Mouse (Mus musculus) neural tube, embryonic 11.5 days (tissue): ENCODE measurements around the gene Cyld. TPM values are rescaled to one million over a fixed set of nuclear protein-coding genes. Genes with fewer than 3 reads are reported as not detected.

Source experiments
- ATAC-seq: fragments of 200-750 bp; cut with Nextera tagmentation; 2 replicates; pipeline ENCODE4 v1.8.0; 2017; ENCODE audit warnings: moderate number of reproducible peaks, mild to moderate bottlenecking, moderate TSS enrichment, moderate library complexity; ENCODE audit not compliant: insufficient read depth, low FRiP score, low TSS enrichment
- DNase-seq: peaks from one replicate; pipeline ENCODE4 v3.0.0-alpha.2; 2015; ENCODE audit warnings: low spot score
- H3K27ac ChIP-seq: fragments of 300-500 bp; sonication (generic); 2 replicates; pipeline ENCODE4 v1.5.1; 2014; ENCODE audit warnings: low read depth, mild to moderate bottlenecking, low read length
- H3K27me3 ChIP-seq: fragments of 300-500 bp; sonication (generic); 2 replicates; pipeline ENCODE4 v1.6.1; 2014; ENCODE audit warnings: mild to moderate bottlenecking, low read length, mixed read lengths; ENCODE audit not compliant: control insufficient read depth, insufficient read depth
- H3K36me3 ChIP-seq: fragments of 300-500 bp; sonication (generic); 2 replicates; pipeline ENCODE4 v1.6.1; 2014; ENCODE audit warnings: mild to moderate bottlenecking, low read length, moderate library complexity, mixed read lengths; ENCODE audit not compliant: control insufficient read depth, insufficient read depth
- H3K4me1 ChIP-seq: fragments of 300-500 bp; sonication (generic); 2 replicates; pipeline ENCODE4 v1.6.1; 2014; ENCODE audit warnings: low read length, mixed read lengths; ENCODE audit not compliant: control insufficient read depth, insufficient read depth
- H3K4me2 ChIP-seq: fragments of 300-500 bp; sonication (generic); 2 replicates; pipeline ENCODE4 v1.6.1; 2014; ENCODE audit warnings: low read depth, mild to moderate bottlenecking, moderate library complexity
- H3K4me3 ChIP-seq: fragments of 300-500 bp; sonication (generic); 2 replicates; pipeline ENCODE4 v1.5.1; 2014; ENCODE audit warnings: low read depth, low read length
- H3K9ac ChIP-seq: fragments of 300-500 bp; sonication (generic); 2 replicates; pipeline ENCODE4 v1.6.1; 2014; ENCODE audit warnings: mild to moderate bottlenecking, low read length
- H3K9me3 ChIP-seq: fragments of 300-500 bp; sonication (generic); 2 replicates; pipeline ENCODE4 v1.6.1; 2016; ENCODE audit warnings: low read length; ENCODE audit not compliant: control insufficient read depth
- WGBS: fragments of 180-500 bp; shearing (Covaris S2); extraction: QIAGEN DNeasy Blood & Tissue Kit; methylation state at CpG from one replicate; pipeline ENCODE4 v1.1.7; 2014; 5-methylcytosine and 5-hydroxymethylcytosine counted together
- polyA plus RNA-seq: library from polyadenylated mRNA; unstranded; fragments of >200 nt; fragmentation: Nextera tagmentation; extraction: Ambion mirVana; gene quantifications from 2 replicates; pipeline ENCODE4 v1.2.1, GENCODE M21; 2014

Gene Cyld
- polyA plus RNA-seq, 1 experiment from 2014 or later = 15.7 TPM

- no peak for DNase-seq
- Histone ChIP-seq H3K4me1 (peaks cover 2% of the 10 kb centered on the region; the same call in 1 of the 2 replicates), H3K27me3 (no peaks in the 10 kb centered on the region), H3K9ac (0 out of 2 replicates have a peak overlapping the region, but pooled peaks have one; percentile 18), H3K27ac (no peak overlapping the region), H3K36me3 (no peaks in the 10 kb centered on the region), H3K4me3 (no peak overlapping the region), H3K4me2 (no peak overlapping the region), H3K9me3 (no peaks in the 10 kb centered on the region)
- ATAC-seq = no peak
- whole genome bisulfite sequencing = 77% methylated on average over 8 of the region's 8 CpGs
Observed at GRCm38 (mm10) chr8:88792691-88793323, 96.0 kb downstream of the Cyld start.

GRCm38 (mm10) chr8:88793324-88793722 lies 96.5 kb downstream of the Cyld start:
- H3K4me2 ChIP-seq = no peak overlapping the region

DNA sequence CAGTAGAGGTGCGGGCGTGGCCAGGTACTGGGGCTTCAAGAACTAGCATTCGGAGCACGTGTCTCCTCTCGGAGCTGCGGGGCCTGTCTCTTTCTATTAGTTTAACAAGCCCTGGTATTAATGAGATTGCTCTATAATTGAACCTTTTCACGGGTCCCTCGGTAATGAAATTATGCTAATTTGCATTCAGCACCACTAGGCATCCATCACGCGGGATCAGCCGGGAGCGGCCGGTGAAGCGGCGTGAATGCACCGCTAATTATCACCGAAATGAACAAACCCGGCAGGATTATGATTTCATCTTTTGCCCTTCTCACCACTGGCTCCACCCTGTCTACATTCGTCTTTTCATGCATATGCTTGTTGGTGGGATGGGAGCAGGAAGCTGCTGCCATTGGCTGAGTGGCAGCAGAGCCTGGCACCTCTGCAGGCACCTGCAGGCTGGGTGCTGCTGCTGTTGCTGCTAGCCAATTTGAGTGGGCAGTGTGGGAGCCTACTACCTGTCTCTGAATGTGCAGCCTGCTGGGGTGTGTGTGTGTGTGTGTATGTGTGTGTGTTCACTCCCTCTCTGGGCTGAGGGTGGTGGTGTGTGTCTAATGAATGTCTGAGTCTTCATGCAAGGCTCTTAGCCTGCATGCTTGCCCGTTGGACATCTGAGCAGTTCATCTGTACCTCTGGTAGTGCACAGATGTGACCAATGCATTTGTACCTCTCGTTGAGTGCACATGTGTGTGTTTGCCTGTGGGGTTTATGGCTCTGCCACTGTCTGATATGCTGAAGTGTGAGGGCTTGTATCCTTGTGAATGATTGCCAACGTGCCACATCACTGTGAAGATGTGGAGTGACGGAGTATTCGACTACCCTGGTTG lies 97.2 kb downstream of the Cyld start:
- no peak overlapping the region for H3K4me2 ChIP-seq
- no peak for DNase-seq

More at GRCm38 (mm10) chr8:88793324-88793722, 96.5 kb downstream of the Cyld start:
- ATAC-seq (no peak), DNase-seq (no peak)
- Histone ChIP-seq H3K9me3 (no peaks in the 10 kb centered on the region), H3K27ac (no peak overlapping the region), H3K4me3 (no peak overlapping the region), H3K4me1 (peaks cover 2% of the 10 kb centered on the region; the same call in 1 of the 2 replicates), H3K27me3 (no peaks in the 10 kb centered on the region), H3K9ac (no peak overlapping the region), H3K36me3 (no peaks in the 10 kb centered on the region)
- WGBS = 81% methylated on average over 9 of the region's 9 CpGs

DNA sequence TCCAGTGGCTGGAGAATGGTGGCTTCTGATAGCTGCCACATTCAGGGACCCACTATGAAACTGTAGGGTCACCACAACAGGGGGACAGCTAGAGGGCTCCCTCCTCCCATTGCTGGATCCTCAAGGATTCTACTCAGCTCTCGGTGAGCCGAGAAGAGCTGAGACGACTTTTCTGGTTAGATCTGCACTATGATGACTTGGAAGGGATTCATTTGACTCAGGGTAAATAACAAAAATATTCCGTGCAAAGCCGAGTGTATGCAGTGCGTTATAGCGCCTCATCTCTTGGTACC lies 97.7 kb downstream of the Cyld start:
- H3K9ac ChIP-seq = no peak overlapping the region
- no peaks in the 10 kb centered on the region for H3K36me3 ChIP-seq
- no peaks in the 10 kb centered on the region for H3K9me3 ChIP-seq
- ATAC-seq (no peak), DNase-seq (no peak)
- no peak overlapping the region for H3K4me3 ChIP-seq
- H3K4me1 ChIP-seq = peaks cover 2% of the 10 kb centered on the region; the same call in 1 of the 2 replicates
- H3K27ac ChIP-seq = no peak overlapping the region
- H3K27me3 ChIP-seq = no peaks in the 10 kb centered on the region
- H3K4me2 ChIP-seq = no peak overlapping the region
- 85% methylated on average over 7 of the region's 7 CpGs for WGBS

More for the DNA sequence above, 97.2 kb downstream of the Cyld start:
- H3K9ac ChIP-seq = no peak overlapping the region
- ATAC-seq = no peak
- no peak overlapping the region for H3K27ac ChIP-seq
- H3K4me3 ChIP-seq = no peak overlapping the region
- no peaks in the 10 kb centered on the region for H3K9me3 ChIP-seq
- no peaks in the 10 kb centered on the region for H3K36me3 ChIP-seq
- WGBS = 83% methylated on average over 24 of the region's 24 CpGs
- no peaks in the 10 kb centered on the region for H3K27me3 ChIP-seq
- peaks cover 2% of the 10 kb centered on the region; the same call in 1 of the 2 replicates for H3K4me1 ChIP-seq

GRCm38 (mm10) chr8:88795896-88796295 lies 99.1 kb downstream of the Cyld start:
- H3K9me3 ChIP-seq = no peaks in the 10 kb centered on the region
- no peak for DNase-seq
- H3K36me3 ChIP-seq = no peaks in the 10 kb centered on the region
- H3K4me1 ChIP-seq = peaks cover 2% of the 10 kb centered on the region; the same call in 1 of the 2 replicates
- no peak overlapping the region for H3K27ac ChIP-seq
- no peak for ATAC-seq
- WGBS = 89% methylated on average over 5 of the region's 5 CpGs
- H3K27me3 ChIP-seq = no peaks in the 10 kb centered on the region
- H3K9ac ChIP-seq = no peak overlapping the region
- H3K4me2 ChIP-seq = no peak overlapping the region
- H3K4me3 ChIP-seq = no peak overlapping the region

- WGBS = 86% methylated on average over 9 of the region's 9 CpGs
- DNase-seq (no peak), ATAC-seq (no peak)
- Histone ChIP-seq H3K4me1 (peaks cover 2% of the 10 kb centered on the region; the same call in 1 of the 2 replicates), H3K27ac (no peak overlapping the region), H3K9ac (no peak overlapping the region), H3K4me3 (no peak overlapping the region), H3K4me2 (no peak overlapping the region), H3K27me3 (no peaks in the 10 kb centered on the region), H3K9me3 (no peaks in the 10 kb centered on the region), H3K36me3 (no peaks in the 10 kb centered on the region)
Observed at GRCm38 (mm10) chr8:88796651-88797050, 99.8 kb downstream of the Cyld start.

Other genes with a start within 250 kb of the Cyld start
- 64.7 and 68.7 TPM in 2 replicates for gene Nkd1, start 175.7 kb upstream of the Cyld start, polyA plus RNA-seq
- 0.85 and 1.1 TPM in 2 replicates for gene Snx20, start 60.9 kb upstream of the Cyld start, polyA plus RNA-seq
- gene Nod2, start 49.7 kb upstream of the Cyld start, polyA plus RNA-seq = 0.08 and 0.14 TPM in 2 replicates